Mouse (Mus musculus) midbrain, postnatal 0 days (tissue): ENCODE results near the gene Sept4. TPM values are rescaled to one million over a fixed set of nuclear protein-coding genes. Genes with fewer than 3 reads are reported as not detected.

Experiments used
- ATAC-seq: fragments of 200-750 bp; cut with Nextera tagmentation; 2 replicates; pipeline ENCODE4 v1.8.0; 2017; ENCODE audit warnings: moderate number of reproducible peaks, mild to moderate bottlenecking, moderate TSS enrichment, moderate library complexity; ENCODE audit not compliant: low FRiP score
- DNase-seq: peaks from one replicate; pipeline ENCODE4 v3.0.0-alpha.2; 2015; ENCODE audit warnings: low spot score
- H3K27ac ChIP-seq: fragments of 300-500 bp; sonication (generic); 2 replicates; pipeline ENCODE4 v1.5.1; 2014; ENCODE audit warnings: low read depth, mild to moderate bottlenecking, low read length, mixed read lengths
- H3K27me3 ChIP-seq: fragments of 300-500 bp; sonication (generic); 2 replicates; pipeline ENCODE4 v1.6.1; 2014; ENCODE audit warnings: low read length, control low read depth, mixed read lengths; ENCODE audit not compliant: insufficient read depth
- H3K36me3 ChIP-seq: fragments of 300-500 bp; sonication (generic); 2 replicates; pipeline ENCODE4 v1.6.1; 2014; ENCODE audit warnings: low read length, control low read depth, mixed read lengths; ENCODE audit not compliant: insufficient read depth
- H3K4me1 ChIP-seq: fragments of 300-500 bp; sonication (generic); 2 replicates; pipeline ENCODE4 v1.6.1; 2014; ENCODE audit warnings: mild to moderate bottlenecking, control low read depth, antibody characterized with exemption, low read length, mixed read lengths; ENCODE audit not compliant: insufficient read depth
- H3K4me2 ChIP-seq: fragments of 300-500 bp; sonication (generic); 2 replicates; pipeline ENCODE4 v1.6.1; 2014; ENCODE audit warnings: low read depth, mild to moderate bottlenecking, low read length, mixed read lengths; ENCODE audit not compliant: poor library complexity, severe bottlenecking
- H3K4me3 ChIP-seq: fragments of 300-500 bp; sonication (generic); 2 replicates; pipeline ENCODE4 v1.5.1; 2014; ENCODE audit warnings: low read depth, mild to moderate bottlenecking, low read length, moderate library complexity
- H3K9ac ChIP-seq: fragments of 300-500 bp; sonication (generic); replicated peaks from 2 replicates; pipeline ENCODE4 v1.6.1; 2014; ENCODE audit warnings: mild to moderate bottlenecking, low read length, moderate library complexity, mixed read lengths; ENCODE audit not compliant: poor library complexity, severe bottlenecking
- H3K9me3 ChIP-seq: fragments of 300-500 bp; sonication (generic); 2 replicates; pipeline ENCODE4 v1.6.1; 2016; ENCODE audit warnings: low read length, control low read depth
- CTCF ChIP-seq: IDR thresholded peaks from 2 replicates; pipeline ENCODE4 v1.5.1; 2016; ENCODE audit warnings: antibody characterized with exemption, mild to moderate bottlenecking
- WGBS: fragments of 180-500 bp; shearing (Covaris S2); extraction: QIAGEN DNeasy Blood & Tissue Kit; methylation state at CpG from one replicate; pipeline ENCODE4 v1.1.7; 2014; 5-methylcytosine and 5-hydroxymethylcytosine counted together
- polyA plus RNA-seq: library from polyadenylated mRNA; unstranded; fragments of >200 nt; fragmentation: Nextera tagmentation; extraction: Ambion mirVana; gene quantifications from 2 replicates; pipeline ENCODE4 v1.2.1, GENCODE M21; 2015
- total RNA-seq: library from RNA; depleted of rRNA; stranded (reverse); fragments of >200 nt; gene quantifications from 2 replicates; pipeline ENCODE4 v1.2.3, GENCODE M21; 2014

Sept4 gene
- total and polyA plus RNA-seq, 2 experiments from 2014 or later: 26.6 to 39.1 TPM

GRCm38 (mm10) chr11:87580543-87581085 is 11.9 kb downstream of the Sept4 start:
- 32% methylated on average over 10 of the region's 10 CpGs for WGBS
- H3K4me1 ChIP-seq: peaks cover 2% of the 10 kb centered on the region; the same call in 1 of the 2 replicates
- DNase-seq: no peak

DNA sequence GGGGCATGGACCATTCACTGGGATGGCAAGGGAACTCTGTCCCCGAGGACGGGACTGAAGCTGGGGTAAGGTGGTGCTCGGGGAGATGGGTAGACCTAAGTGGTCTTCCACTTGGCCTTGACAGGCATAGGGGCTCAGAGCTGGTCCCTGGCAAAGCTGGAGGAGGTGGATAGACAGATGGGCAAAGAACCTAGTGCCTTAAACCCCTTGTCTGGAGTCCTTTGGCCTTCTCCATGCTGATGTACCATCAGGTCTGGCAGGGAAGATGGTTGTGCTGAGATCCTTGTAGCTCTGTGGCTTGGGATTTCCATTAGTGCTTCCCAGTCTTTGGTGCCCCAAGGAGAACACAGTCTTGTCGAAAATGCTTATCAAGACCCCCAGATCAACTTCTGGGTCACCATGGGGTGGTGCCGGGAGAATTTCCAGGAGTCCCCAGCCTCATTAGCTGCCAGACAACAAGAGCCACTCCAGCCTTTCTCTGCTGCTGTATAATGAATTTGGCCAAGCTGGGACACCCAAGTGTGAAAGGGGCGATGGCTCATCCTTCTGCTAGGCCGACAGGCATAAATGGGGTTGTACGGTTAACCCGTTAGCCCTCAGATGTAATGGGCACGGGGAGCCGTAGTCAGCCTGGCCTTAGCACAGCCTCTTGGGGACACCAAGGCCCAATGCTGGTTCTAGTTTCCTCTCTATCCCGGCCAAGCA is 12.6 kb downstream of the Sept4 start:
- H3K4me3 ChIP-seq: no peak overlapping the region
- H3K9ac ChIP-seq: no peak overlapping the region
- H3K36me3 ChIP-seq: 0 out of 2 replicates have a peak, but pooled peaks cover 7% of the 10 kb centered on the region
- no peak overlapping the region for H3K4me2 ChIP-seq
- peaks cover 2% of the 10 kb centered on the region; the same call in 1 of the 2 replicates for H3K4me1 ChIP-seq
- H3K27ac ChIP-seq: no peak overlapping the region
- DNase-seq (no peak), ATAC-seq (no peak)
- no peak for TF ChIP-seq CTCF
- no peaks in the 10 kb centered on the region for H3K27me3 ChIP-seq
- 89% methylated on average over 12 of the region's 12 CpGs for WGBS
- no peaks in the 10 kb centered on the region for H3K9me3 ChIP-seq

More at GRCm38 (mm10) chr11:87580543-87581085, 11.9 kb downstream of the Sept4 start:
- H3K4me3 ChIP-seq: no peak overlapping the region
- TF ChIP-seq CTCF: no peak
- no peak overlapping the region for H3K27ac ChIP-seq
- H3K9ac ChIP-seq: no peak overlapping the region
- no peaks in the 10 kb centered on the region for H3K27me3 ChIP-seq
- H3K9me3 ChIP-seq: no peaks in the 10 kb centered on the region
- no peak for ATAC-seq
- no peak overlapping the region for H3K4me2 ChIP-seq
- H3K36me3 ChIP-seq: 0 out of 2 replicates have a peak, but pooled peaks cover 7% of the 10 kb centered on the region

DNA sequence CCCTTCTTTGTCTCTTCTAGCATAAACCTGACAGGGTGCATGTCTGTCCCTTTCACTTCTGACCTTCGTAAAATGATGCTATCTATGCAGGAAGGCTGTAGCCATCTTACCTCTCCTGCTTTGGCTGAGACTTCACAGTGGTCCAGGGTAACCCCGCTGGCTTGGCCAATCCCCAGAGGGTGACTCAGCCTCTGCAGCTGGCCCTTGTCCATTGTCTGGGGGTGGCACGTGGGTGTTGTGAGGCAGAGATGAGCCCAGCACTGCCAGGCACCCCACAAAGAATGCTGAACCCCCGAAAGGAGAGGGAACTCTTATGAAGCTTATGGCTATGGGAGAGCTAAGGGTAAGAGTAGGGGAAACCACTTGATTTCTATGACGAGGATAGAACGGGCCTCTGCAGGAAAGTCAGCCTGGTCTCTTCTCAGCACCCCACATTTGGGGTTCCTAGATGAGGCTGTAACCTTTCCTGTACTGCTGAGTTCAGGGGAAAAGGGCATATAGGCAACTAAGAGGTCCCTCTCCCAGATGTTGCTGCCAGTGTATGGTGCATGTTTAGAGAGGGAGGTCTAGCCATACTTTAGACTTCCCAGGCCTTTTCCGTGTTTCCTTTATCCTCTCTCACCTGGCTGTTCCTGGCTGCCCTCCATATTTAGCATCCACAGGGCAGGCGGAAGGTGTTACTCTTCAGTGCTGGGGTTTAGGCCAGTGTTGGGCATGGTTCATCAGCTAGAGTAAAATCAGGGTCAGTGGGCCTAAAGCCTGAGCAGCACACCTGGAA is 13.4 kb downstream of the Sept4 start:
- Histone ChIP-seq H3K27me3 (no peaks in the 10 kb centered on the region), H3K4me2 (no peak overlapping the region), H3K9ac (no peak overlapping the region; the same call in 1 of the 2 replicates), H3K36me3 (0 out of 2 replicates have a peak, but pooled peaks cover 7% of the 10 kb centered on the region), H3K4me3 (no peak overlapping the region), H3K9me3 (no peaks in the 10 kb centered on the region), H3K4me1 (peaks cover 2% of the 10 kb centered on the region; the same call in 1 of the 2 replicates), H3K27ac (no peak overlapping the region)
- ATAC-seq (no peak), DNase-seq (no peak)
- TF ChIP-seq CTCF: no peak
- WGBS: 84% methylated on average over 8 of the region's 8 CpGs

DNA sequence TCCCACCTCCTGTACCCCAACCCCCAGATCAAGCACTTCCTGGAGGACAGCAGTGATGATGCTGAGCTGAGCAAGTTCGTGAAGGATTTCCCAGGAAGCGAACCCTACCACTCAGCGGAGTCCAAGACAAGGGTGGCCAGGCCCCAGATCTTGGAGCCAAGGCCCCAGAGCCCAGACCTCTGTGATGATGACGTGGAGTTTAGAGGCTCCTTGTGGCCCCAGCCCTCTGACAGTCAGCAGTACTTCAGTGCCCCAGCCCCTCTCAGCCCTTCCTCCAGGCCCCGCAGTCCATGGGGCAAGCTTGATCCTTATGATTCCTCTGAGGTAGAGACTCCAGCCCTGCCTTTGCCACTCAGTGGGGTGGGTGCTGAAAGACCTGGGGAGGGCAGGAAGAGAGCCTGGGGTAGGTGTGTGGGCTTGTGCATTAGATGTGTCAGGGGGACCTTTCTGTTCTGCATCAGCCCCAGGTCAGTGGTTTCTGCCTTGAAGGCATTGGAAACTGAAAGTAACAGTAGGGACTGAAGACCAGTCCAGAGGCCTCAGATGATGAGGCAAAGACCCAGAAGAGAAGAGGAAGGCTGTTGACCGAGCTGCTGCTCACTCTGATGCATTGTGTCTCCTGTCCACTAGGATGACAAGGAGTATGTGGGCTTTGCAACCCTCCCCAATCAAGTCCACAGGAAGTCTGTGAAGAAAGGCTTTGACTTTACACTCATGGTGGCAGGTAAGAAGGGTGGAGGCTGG is 14.8 kb downstream of the Sept4 start:
- Histone ChIP-seq H3K4me3 (no peak overlapping the region), H3K27me3 (no peaks in the 10 kb centered on the region), H3K4me2 (no peak overlapping the region), H3K27ac (no peak overlapping the region), H3K9ac (no peak overlapping the region), H3K4me1 (no peaks in the 10 kb centered on the region), H3K36me3 (0 out of 2 replicates have a peak, but pooled peaks cover 10% of the 10 kb centered on the region), H3K9me3 (no peaks in the 10 kb centered on the region)
- 87% methylated on average over 6 of the region's 6 CpGs for WGBS
- no peak for TF ChIP-seq CTCF
- DNase-seq (no peak), ATAC-seq (no peak)

- Histone ChIP-seq H3K4me2 (no peak overlapping the region), H3K27me3 (no peaks in the 10 kb centered on the region), H3K27ac (no peak overlapping the region), H3K9me3 (no peaks in the 10 kb centered on the region), H3K36me3 (0 out of 2 replicates have a peak, but pooled peaks cover 10% of the 10 kb centered on the region), H3K9ac (no peak overlapping the region), H3K4me1 (no peaks in the 10 kb centered on the region), H3K4me3 (no peak overlapping the region)
- 88% methylated on average over 10 of the region's 10 CpGs for WGBS
- no peak for TF ChIP-seq CTCF
- DNase-seq (no peak), ATAC-seq (no peak)
Measured at GRCm38 (mm10) chr11:87584711-87585505, 16.2 kb downstream of the Sept4 start.
